Mouse (Mus musculus) C2C12 (cell line): ENCODE measurements around the gene Plekha6. TPM values are rescaled to one million over a fixed set of nuclear protein-coding genes. Genes with fewer than 3 reads are reported as not detected.

Experiments
- H3K27me3 ChIP-seq: one replicate; pipeline ENCODE4 v1.6.1; 2011; ENCODE audit not compliant: control insufficient read depth, insufficient read depth, insufficient read length
- H3K36me3 ChIP-seq: one replicate; pipeline ENCODE4 v1.6.1; 2011; ENCODE audit not compliant: control insufficient read depth, insufficient read depth
- H3K4me3 ChIP-seq: one replicate; pipeline ENCODE4 v1.5.1; 2011; ENCODE audit warnings: mild to moderate bottlenecking, control low read depth; ENCODE audit not compliant: poor library complexity, insufficient read depth, severe bottlenecking
- H3K79me2 ChIP-seq: one replicate; pipeline ENCODE4 v1.6.1; 2011; ENCODE audit not compliant: control insufficient read depth, insufficient read depth
- H3K79me3 ChIP-seq: one replicate; pipeline ENCODE4 v1.6.1; 2011; ENCODE audit warnings: low read depth, control low read depth
- H3ac ChIP-seq: one replicate; pipeline ENCODE3; 2011; ENCODE audit warnings: low read depth; ENCODE audit not compliant: control insufficient read depth, insufficient read length
- CEBPB ChIP-seq: IDR thresholded peaks from one replicate; pipeline ENCODE4 v1.6.1; 2011; ENCODE audit warnings: low read depth, mild to moderate bottlenecking, control low read depth, moderate library complexity
- CTCF ChIP-seq: IDR thresholded peaks from one replicate; pipeline ENCODE4 v1.5.1; 2011; ENCODE audit not compliant: control insufficient read depth, insufficient read depth, insufficient read length
- FOSL1 ChIP-seq: IDR thresholded peaks from one replicate; pipeline ENCODE4 v1.8.0; 2011; ENCODE audit warnings: mild to moderate bottlenecking, low read length; ENCODE audit not compliant: poor library complexity, insufficient read depth, severe bottlenecking
- MAX ChIP-seq: IDR thresholded peaks from one replicate; pipeline ENCODE4 v1.6.1; 2011; ENCODE audit warnings: mild to moderate bottlenecking, control low read depth
- MYOD1 ChIP-seq: IDR thresholded peaks from one replicate; pipeline ENCODE4 v1.6.1; 2011; ENCODE audit warnings: low read depth; ENCODE audit not compliant: control insufficient read depth, insufficient read length
- MYOG ChIP-seq: IDR thresholded peaks from one replicate; pipeline ENCODE4 v1.6.1; 2011; ENCODE audit not compliant: control insufficient read depth, insufficient read length; ENCODE audit errors: extremely low read depth
- USF1 ChIP-seq: IDR thresholded peaks from one replicate; pipeline ENCODE4 v1.6.1; 2011; ENCODE audit warnings: low read depth, mild to moderate bottlenecking, control low read depth, moderate library complexity
- polyA plus RNA-seq: library from polyadenylated mRNA; unstranded; fragments of >200 nt; fragmentation: generic; extraction: Trizol; gene quantifications from one replicate; pipeline ENCODE4 v1.2.1, GENCODE M21; 2012; ENCODE audit warnings: missing spikeins

The Plekha6 gene
- polyA plus RNA-seq, 1 experiment = 0.15 TPM

GRCm38 (mm10) chr1:133162046-133162445 is 2.0 kb upstream of the Plekha6 start:
- peaks cover 79% of the 10 kb centered on the region for H3K27me3 ChIP-seq
- no peak for TF ChIP-seq FOSL1
- no peak for TF ChIP-seq CEBPB
- TF ChIP-seq USF1 = no peak
- no peak for TF ChIP-seq MYOG
- no peak for TF ChIP-seq MAX
- no peak for TF ChIP-seq CTCF
- no peak for TF ChIP-seq MYOD1

GRCm38 (mm10) chr1:133162981-133163380 is 1.0 kb upstream of the Plekha6 start:
- Histone ChIP-seq H3ac (no peak overlapping the region), H3K4me3 (no peak overlapping the region), H3K27me3 (peaks cover 82% of the 10 kb centered on the region), H3K79me3 (no peaks in the 10 kb centered on the region), H3K79me2 (no peaks in the 10 kb centered on the region), H3K36me3 (no peaks in the 10 kb centered on the region)
- TF ChIP-seq MAX (no peak), CTCF (no peak), MYOG (no peak), FOSL1 (no peak), MYOD1 (no peak), CEBPB (no peak), USF1 (no peak)

More at GRCm38 (mm10) chr1:133162046-133162445, 2.0 kb upstream of the Plekha6 start:
- Histone ChIP-seq H3K36me3 (no peaks in the 10 kb centered on the region), H3K79me3 (no peaks in the 10 kb centered on the region), H3K79me2 (no peaks in the 10 kb centered on the region), H3K4me3 (no peak overlapping the region), H3ac (no peak overlapping the region)

DNA sequence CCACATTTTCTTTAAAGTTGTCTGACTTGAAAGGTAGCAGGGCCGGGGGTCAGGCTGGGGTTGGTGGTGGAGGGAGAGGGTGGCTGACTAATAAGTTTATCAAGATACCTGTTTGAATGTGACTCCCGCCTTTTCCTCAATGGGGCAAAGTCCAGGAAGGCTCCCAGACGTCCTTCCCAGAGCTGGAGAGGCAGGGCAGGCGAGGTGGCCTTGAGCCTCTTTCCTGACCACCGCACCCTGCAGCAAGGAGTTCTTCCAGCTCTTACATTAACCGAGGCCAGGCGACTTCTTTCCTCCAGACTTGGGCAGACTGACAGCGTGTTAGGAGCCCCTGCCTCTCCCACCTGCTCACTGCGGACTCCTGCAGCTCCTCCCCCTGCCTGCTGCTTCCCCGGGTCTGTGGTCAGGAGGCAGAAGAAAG is 591 bp downstream of the Plekha6 start:
- no peaks in the 10 kb centered on the region for H3K36me3 ChIP-seq
- H3K4me3 ChIP-seq = no peak overlapping the region
- no peaks in the 10 kb centered on the region for H3K79me2 ChIP-seq
- peaks cover 83% of the 10 kb centered on the region for H3K27me3 ChIP-seq
- no peaks in the 10 kb centered on the region for H3K79me3 ChIP-seq
- no peak for TF ChIP-seq MYOD1
- no peak for TF ChIP-seq USF1
- no peak for TF ChIP-seq CEBPB
- no peak for TF ChIP-seq CTCF
- no peak for TF ChIP-seq MAX
- no peak for TF ChIP-seq FOSL1
- no peak for TF ChIP-seq MYOG
- H3ac ChIP-seq = no peak overlapping the region

DNA sequence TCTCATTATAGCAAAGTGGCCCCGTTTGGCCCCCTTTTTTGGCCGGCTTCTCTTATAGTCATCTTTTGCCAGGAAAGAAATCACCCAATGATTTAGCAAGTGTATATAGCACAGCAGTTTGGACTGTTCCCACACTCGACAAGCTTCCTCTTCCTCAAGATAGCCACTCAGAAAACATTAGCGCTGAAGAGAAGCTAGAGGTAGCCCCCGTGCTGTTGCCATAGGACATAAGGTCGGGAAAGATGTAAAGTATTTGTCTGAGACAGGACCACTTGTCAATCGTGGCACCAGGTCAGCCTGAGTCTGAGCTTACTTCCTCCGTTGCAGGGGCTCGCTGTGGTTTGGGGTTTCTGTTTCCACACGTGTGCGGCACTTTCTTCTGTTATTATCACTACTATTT is 1.1 kb downstream of the Plekha6 start:
- H3K79me2 ChIP-seq = no peaks in the 10 kb centered on the region
- H3K27me3 ChIP-seq = peaks cover 84% of the 10 kb centered on the region
- H3K36me3 ChIP-seq = no peaks in the 10 kb centered on the region
- no peaks in the 10 kb centered on the region for H3K79me3 ChIP-seq
- no peak overlapping the region for H3K4me3 ChIP-seq
- H3ac ChIP-seq = no peak overlapping the region
- TF ChIP-seq CEBPB (no peak), MAX (no peak), MYOD1 (no peak), FOSL1 (no peak), USF1 (no peak), MYOG (no peak), CTCF (no peak)

GRCm38 (mm10) chr1:133168318-133169060 is 4.5 kb downstream of the Plekha6 start:
- H3ac ChIP-seq = no peak overlapping the region

DNA sequence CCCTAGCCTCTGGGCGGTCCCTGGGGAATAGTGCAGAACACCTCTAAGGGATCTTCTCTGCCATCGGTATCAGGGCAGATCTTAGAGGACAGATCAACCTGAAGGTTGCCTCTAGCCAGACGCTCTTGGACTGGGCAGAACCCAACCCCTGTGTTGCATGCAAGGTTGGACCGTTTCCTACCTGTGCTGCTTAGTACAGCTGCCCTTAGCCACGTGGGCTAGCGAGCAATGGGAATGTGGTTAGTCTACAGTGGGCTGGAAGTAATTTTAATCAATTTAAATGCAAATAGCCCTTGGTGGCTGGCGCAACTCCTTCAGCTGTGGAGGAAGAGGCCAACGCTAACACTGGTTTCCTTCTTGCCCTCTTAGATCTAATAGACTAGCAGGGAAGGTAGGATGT is 6.2 kb downstream of the Plekha6 start:
- Histone ChIP-seq H3K79me2 (no peaks in the 10 kb centered on the region), H3K36me3 (no peaks in the 10 kb centered on the region), H3ac (no peak overlapping the region), H3K79me3 (no peaks in the 10 kb centered on the region), H3K27me3 (peaks cover 56% of the 10 kb centered on the region), H3K4me3 (no peak overlapping the region)
- TF ChIP-seq MYOD1 (no peak), MYOG (no peak), FOSL1 (no peak), CTCF (no peak), USF1 (no peak), MAX (no peak), CEBPB (no peak)

More at GRCm38 (mm10) chr1:133168318-133169060, 4.5 kb downstream of the Plekha6 start:
- no peaks in the 10 kb centered on the region for H3K79me3 ChIP-seq
- H3K36me3 ChIP-seq = no peaks in the 10 kb centered on the region
- H3K79me2 ChIP-seq = no peaks in the 10 kb centered on the region
- no peak overlapping the region for H3K4me3 ChIP-seq
- H3K27me3 ChIP-seq = peaks cover 64% of the 10 kb centered on the region
- no peak for TF ChIP-seq CEBPB
- TF ChIP-seq MAX = no peak
- TF ChIP-seq USF1 = no peak
